In the genomic region with DNA sequence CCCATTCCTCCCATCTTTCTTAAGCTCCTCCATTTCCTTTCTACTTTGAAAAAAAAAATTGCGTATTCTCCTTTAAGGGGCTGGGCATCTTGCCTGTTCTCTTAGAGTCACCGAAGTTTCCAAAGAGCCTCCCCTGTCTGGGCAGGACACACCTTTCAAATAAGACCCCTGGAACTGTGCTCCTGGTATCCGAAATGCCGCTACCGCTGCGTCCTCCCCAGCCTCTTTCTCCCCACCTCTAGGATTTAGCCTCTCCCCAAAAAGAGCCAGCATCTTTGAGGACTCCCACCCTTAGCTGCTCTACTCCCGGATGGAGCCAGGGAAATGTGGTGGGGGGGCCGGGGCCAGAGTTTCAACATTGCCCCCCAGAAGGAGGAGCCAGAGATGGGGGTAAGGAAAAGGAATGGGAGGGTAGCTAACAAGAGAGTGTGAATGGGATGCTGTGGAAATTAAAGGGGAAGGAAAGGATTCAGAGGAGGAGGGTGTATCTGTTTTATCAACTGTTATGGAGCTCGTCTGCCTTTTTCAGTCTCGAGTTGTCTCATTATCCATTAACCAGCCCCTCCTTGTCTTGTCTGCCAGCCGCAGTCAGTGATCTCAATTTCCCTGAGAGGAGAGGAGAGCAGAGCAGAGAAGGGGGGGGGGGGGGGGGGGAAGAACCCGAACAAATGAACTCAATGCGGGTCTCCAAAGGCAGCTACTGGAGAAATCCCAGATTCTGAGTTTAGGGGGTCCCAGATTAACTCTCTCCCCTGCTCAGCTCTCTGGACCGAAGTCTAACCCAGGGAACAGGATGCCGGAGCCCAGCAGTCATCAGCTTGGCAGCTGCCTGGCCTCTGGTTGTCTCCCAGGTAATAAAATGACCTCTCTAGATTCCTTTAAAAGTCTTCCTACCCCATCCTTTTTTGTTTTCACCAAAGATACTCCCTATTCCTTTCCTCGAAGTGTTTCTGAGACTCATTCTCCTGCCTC, we compare ENCODE assay signal across 8 mouse cellular contexts. TPM values are rescaled to one million over a fixed set of nuclear protein-coding genes. Genes with fewer than 3 reads are reported as not detected.
DNase-seq lines count a peak whose midpoint lies in the region; ATAC-seq lines count a peak whose summit lies in the region.

A gene (plus strand): TSS at position 136 of the 972 bp plus-strand sequence.

- H3K4me2 ChIP-seq in neural tube, embryonic 11.5 days (ENCODE audit: low read depth) = peak within 1 kb of the TSS; percentile 49
- peak within 1 kb of the TSS; percentile 91 for H3K4me2 ChIP-seq in heart, embryonic 12.5 days
- H3K4me2 ChIP-seq in kidney, embryonic 16.5 days (replicated peaks; ENCODE audit: low read depth, low read length) = peak within 1 kb of the TSS; percentile 83
- H3K4me2 ChIP-seq in midbrain, embryonic 12.5 days (replicated peaks) = peak within 1 kb of the TSS; percentile 74

- no peak; the same call in 1 of the 2 replicates for ATAC-seq in neural tube, embryonic 11.5 days (ENCODE audit: insufficient read depth, low FRiP score, low TSS enrichment)
- no peak for ATAC-seq in heart, embryonic 12.5 days (ENCODE audit: insufficient number of reproducible peaks, low FRiP score)
- peak; percentile 52; the same call in 1 of the 2 replicates for ATAC-seq in kidney, embryonic 16.5 days (ENCODE audit: low FRiP score, low TSS enrichment)
- ATAC-seq in midbrain, embryonic 12.5 days (ENCODE audit: low FRiP score, low read depth) = 0 out of 2 replicates have a peak, but pooled peaks have one; percentile 29

- DNase-seq in neural tube, embryonic 11.5 days (ENCODE audit: low spot score) = no peak
- no peak for DNase-seq in neural tube, embryonic 10.5 days (ENCODE audit: extremely low spot score, low spot score)
- DNase-seq in cerebellum, adult 9-10 months = peak; percentile 57
- no peak for DNase-seq in gastrocnemius, postnatal 10 days
- DNase-seq in frontal cortex, postnatal 10 days (ENCODE audit: low spot score in 2 of 2) = no peak

- H3K27ac ChIP-seq in neural tube, embryonic 11.5 days (ENCODE audit: low read depth, low read length) = no peak within 1 kb of the TSS
- H3K27ac ChIP-seq in heart, embryonic 12.5 days (ENCODE audit: poor library complexity, severe bottlenecking) = peak within 1 kb of the TSS; percentile 79
- peak within 1 kb of the TSS; percentile 96 for H3K27ac ChIP-seq in kidney, embryonic 16.5 days (ENCODE audit: low read length)
- peak within 1 kb of the TSS; percentile 22; the same call in 1 of the 2 replicates for H3K27ac ChIP-seq in midbrain, embryonic 12.5 days (replicated peaks)

- peaks cover 8% of the 10 kb centered on the region for H3K4me1 ChIP-seq in neural tube, embryonic 11.5 days (ENCODE audit: control insufficient read depth, insufficient read depth, low read length)
- peaks cover 18% of the 10 kb centered on the region for H3K4me1 ChIP-seq in heart, embryonic 12.5 days (replicated peaks)
- peaks cover 26% of the 10 kb centered on the region for H3K4me1 ChIP-seq in kidney, embryonic 16.5 days (ENCODE audit: insufficient read depth, low read length)
- peaks cover 21% of the 10 kb centered on the region for H3K4me1 ChIP-seq in midbrain, embryonic 12.5 days

- H3K4me3 ChIP-seq in neural tube, embryonic 11.5 days (ENCODE audit: low read depth, low read length) = peak within 1 kb of the TSS; percentile 32
- peak within 1 kb of the TSS; percentile 43 for H3K4me3 ChIP-seq in heart, embryonic 12.5 days
- H3K4me3 ChIP-seq in kidney, embryonic 16.5 days (ENCODE audit: low read length) = peak within 1 kb of the TSS; percentile 73
- H3K4me3 ChIP-seq in midbrain, embryonic 12.5 days = peak within 1 kb of the TSS; percentile 37

- H3K9ac ChIP-seq in neural tube, embryonic 11.5 days (ENCODE audit: low read length) = peak within 1 kb of the TSS; percentile 27
- H3K9ac ChIP-seq in heart, embryonic 12.5 days = peak within 1 kb of the TSS; percentile 72
- H3K9ac ChIP-seq in kidney, embryonic 16.5 days (replicated peaks; ENCODE audit: low read length) = peak within 1 kb of the TSS; percentile 79
- H3K9ac ChIP-seq in midbrain, embryonic 12.5 days (replicated peaks) = peak within 1 kb of the TSS; percentile 62

- no peaks in the 10 kb centered on the region for H3K9me3 ChIP-seq in neural tube, embryonic 11.5 days (ENCODE audit: control insufficient read depth, low read length)
- H3K9me3 ChIP-seq in heart, embryonic 12.5 days (replicated peaks) = no peaks in the 10 kb centered on the region
- H3K9me3 ChIP-seq in kidney, embryonic 16.5 days (ENCODE audit: low read length) = no peaks in the 10 kb centered on the region
- H3K9me3 ChIP-seq in midbrain, embryonic 12.5 days = no peaks in the 10 kb centered on the region

- 4% methylated on average over 14 of the region's 16 CpGs for WGBS in neural tube, embryonic 11.5 days
- WGBS in heart, embryonic 12.5 days = 11% methylated on average over 15 of the region's 16 CpGs
- 4% methylated on average over 16 of the region's 16 CpGs for WGBS in kidney, embryonic 16.5 days
- WGBS in midbrain, embryonic 12.5 days = 7% methylated on average over 16 of the region's 16 CpGs

- no peaks in the 10 kb centered on the region for H3K27me3 ChIP-seq in neural tube, embryonic 11.5 days (ENCODE audit: control insufficient read depth, insufficient read depth, low read length)
- peaks cover 7% of the 10 kb centered on the region; the same call in 1 of the 2 replicates for H3K27me3 ChIP-seq in heart, embryonic 12.5 days (replicated peaks)
- H3K27me3 ChIP-seq in kidney, embryonic 16.5 days (ENCODE audit: insufficient read depth, low read length) = no peaks in the 10 kb centered on the region
- H3K27me3 ChIP-seq in midbrain, embryonic 12.5 days = peaks cover 6% of the 10 kb centered on the region; the same call in 1 of the 2 replicates

- no peaks in the 10 kb centered on the region for H3K36me3 ChIP-seq in neural tube, embryonic 11.5 days (ENCODE audit: control insufficient read depth, insufficient read depth, low read length)
- H3K36me3 ChIP-seq in heart, embryonic 12.5 days = peaks cover 4% of the 10 kb centered on the region
- H3K36me3 ChIP-seq in kidney, embryonic 16.5 days (ENCODE audit: insufficient read depth, low read length) = peaks cover 11% of the 10 kb centered on the region; the same call in 1 of the 2 replicates
- H3K36me3 ChIP-seq in midbrain, embryonic 12.5 days = no peaks in the 10 kb centered on the region

RNA-seq across cellular contexts. Expression of the gene that starts here (rescaled TPM):
- polyA plus RNA-seq in neural tube, embryonic 11.5 days (2014; fragmentation: Nextera tagmentation; extraction: Ambion mirVana) = 7.1 and 11.7 TPM in 2 replicates
- polyA plus RNA-seq in heart, embryonic 12.5 days (2016; fragmentation: Nextera tagmentation; extraction: Ambion mirVana) = 9.0 and 10.7 TPM in 2 replicates
- 26.3 and 30.8 TPM in 2 replicates for polyA plus RNA-seq in kidney, embryonic 16.5 days (2015; fragmentation: Nextera tagmentation; extraction: Ambion mirVana)
- 13.9 and 16.0 TPM in 2 replicates for polyA plus RNA-seq in midbrain, embryonic 12.5 days (2016; fragmentation: Nextera tagmentation; extraction: Ambion mirVana)
- total RNA-seq in gastrocnemius, postnatal 10 days (2021) = 10 to 100 TPM in 1 of 2 experiments, 1 to 10 TPM in 1; 4.3 to 12.0 TPM

Comparison
In these comparisons a context has a peak if more than half of its experiments do, and no peak if none do; other contexts are left out.
1. ATAC-seq: peak in kidney, embryonic 16.5 days (single experiment) and midbrain, embryonic 12.5 days (single experiment); none in neural tube, embryonic 11.5 days (single experiment) and heart, embryonic 12.5 days (single experiment).
2. H3K9ac ChIP-seq: peak in every context shown above with its lines; median percentile 79 in kidney, embryonic 16.5 days; 72 in heart, embryonic 12.5 days; 62 in midbrain, embryonic 12.5 days; 27 in neural tube, embryonic 11.5 days.
3. Peak in every context shown above with its lines, with median percentiles within 50 percentile points of each other: H3K4me2 ChIP-seq and H3K4me3 ChIP-seq.